Mouse (Mus musculus) midbrain, embryonic 12.5 days (tissue): Measurements from ENCODE around the gene Tmod3. TPM values are rescaled to one million over a fixed set of nuclear protein-coding genes. Genes with fewer than 3 reads are reported as not detected.

Source experiments
- ATAC-seq: fragments of 200-750 bp; cut with Nextera tagmentation; 2 replicates; pipeline ENCODE4 v1.8.0; 2017; ENCODE audit warnings: low read depth, moderate TSS enrichment, moderate library complexity; ENCODE audit not compliant: low FRiP score
- H3K27ac ChIP-seq: fragments of 300-500 bp; sonication (generic); replicated peaks from 2 replicates; pipeline ENCODE4 v1.5.1; 2016; ENCODE audit warnings: mild to moderate bottlenecking
- H3K27me3 ChIP-seq: fragments of 300-500 bp; sonication (generic); 2 replicates; pipeline ENCODE4 v1.6.1; 2016; ENCODE audit warnings: mild to moderate bottlenecking
- H3K36me3 ChIP-seq: fragments of 300-500 bp; sonication (generic); 2 replicates; pipeline ENCODE4 v1.6.1; 2016
- H3K4me1 ChIP-seq: fragments of 300-500 bp; sonication (generic); 2 replicates; pipeline ENCODE4 v1.6.1; 2016
- H3K4me2 ChIP-seq: fragments of 300-500 bp; sonication (generic); replicated peaks from 2 replicates; pipeline ENCODE4 v1.6.1; 2016; ENCODE audit warnings: mild to moderate bottlenecking, moderate library complexity
- H3K4me3 ChIP-seq: fragments of 300-500 bp; sonication (generic); 2 replicates; pipeline ENCODE4 v1.5.1; 2016; ENCODE audit warnings: mild to moderate bottlenecking
- H3K9ac ChIP-seq: fragments of 300-500 bp; sonication (generic); replicated peaks from 2 replicates; pipeline ENCODE4 v1.6.1; 2016; ENCODE audit warnings: mild to moderate bottlenecking, moderate library complexity
- H3K9me3 ChIP-seq: fragments of 300-500 bp; sonication (generic); 2 replicates; pipeline ENCODE4 v1.6.1; 2016; ENCODE audit warnings: mild to moderate bottlenecking
- WGBS: fragments of 180-500 bp; shearing (Covaris S2); methylation state at CpG from one replicate; pipeline ENCODE4 v1.1.7; 2016; 5-methylcytosine and 5-hydroxymethylcytosine counted together
- polyA plus RNA-seq: library from polyadenylated mRNA; unstranded; fragments of >200 nt; fragmentation: Nextera tagmentation; extraction: Ambion mirVana; gene quantifications from 2 replicates; pipeline ENCODE4 v1.2.1, GENCODE M21; 2016

Tmod3 gene
- polyA plus RNA-seq, 1 experiment from 2014 or later = 80.8 TPM

- Histone ChIP-seq H3K9me3 (no peaks in the 10 kb centered on the region), H3K4me3 (no peak overlapping the region), H3K27me3 (no peaks in the 10 kb centered on the region), H3K27ac (no peak overlapping the region), H3K36me3 (peaks cover 15% of the 10 kb centered on the region; the same call in 1 of the 2 replicates), H3K4me2 (no peak overlapping the region), H3K4me1 (0 out of 2 replicates have a peak, but pooled peaks cover 3% of the 10 kb centered on the region), H3K9ac (no peak overlapping the region)
- WGBS = 55% methylated on average over 8 of the region's 8 CpGs
- 0 out of 2 replicates have a peak, but pooled peaks have one; percentile 65 for ATAC-seq
Measured at GRCm38 (mm10) chr9:75479106-75479725, 80.2 kb downstream of the Tmod3 start.

- H3K36me3 ChIP-seq = peaks cover 23% of the 10 kb centered on the region
- H3K9ac ChIP-seq = no peak overlapping the region
- 82% methylated on average over 3 of the region's 3 CpGs for WGBS
- H3K4me2 ChIP-seq = no peak overlapping the region
- H3K27me3 ChIP-seq = no peaks in the 10 kb centered on the region
- no peaks in the 10 kb centered on the region for H3K9me3 ChIP-seq
- H3K27ac ChIP-seq = no peak overlapping the region
- 0 out of 2 replicates have a peak, but pooled peaks cover 3% of the 10 kb centered on the region for H3K4me1 ChIP-seq
- ATAC-seq = no peak
- no peak overlapping the region for H3K4me3 ChIP-seq
Measured at GRCm38 (mm10) chr9:75477212-75477611, 82.2 kb downstream of the Tmod3 start.

GRCm38 (mm10) chr9:75468297-75468696 lies 91.2 kb downstream of the Tmod3 start:
- H3K4me1 ChIP-seq = no peaks in the 10 kb centered on the region
- H3K4me3 ChIP-seq = no peak overlapping the region
- H3K36me3 ChIP-seq = peaks cover 67% of the 10 kb centered on the region
- no peak overlapping the region for H3K27ac ChIP-seq
- no peak overlapping the region for H3K9ac ChIP-seq
- WGBS = 83% methylated on average over 14 of the region's 14 CpGs
- no peak for ATAC-seq
- no peaks in the 10 kb centered on the region for H3K9me3 ChIP-seq
- no peak overlapping the region for H3K4me2 ChIP-seq
- H3K27me3 ChIP-seq = no peaks in the 10 kb centered on the region

GRCm38 (mm10) chr9:75467581-75467980 lies 91.9 kb downstream of the Tmod3 start:
- peaks cover 69% of the 10 kb centered on the region for H3K36me3 ChIP-seq
- 95% methylated on average over 3 of the region's 3 CpGs for WGBS
- no peak for ATAC-seq
- H3K4me1 ChIP-seq = no peaks in the 10 kb centered on the region
- H3K4me3 ChIP-seq = no peak overlapping the region
- H3K9ac ChIP-seq = no peak overlapping the region
- H3K4me2 ChIP-seq = no peak overlapping the region
- no peak overlapping the region for H3K27ac ChIP-seq
- no peaks in the 10 kb centered on the region for H3K27me3 ChIP-seq
- H3K9me3 ChIP-seq = no peaks in the 10 kb centered on the region

GRCm38 (mm10) chr9:75466641-75467040 lies 92.8 kb downstream of the Tmod3 start:
- ATAC-seq = no peak
- H3K4me2 ChIP-seq = no peak overlapping the region
- no peaks in the 10 kb centered on the region for H3K27me3 ChIP-seq
- H3K36me3 ChIP-seq = peaks cover 70% of the 10 kb centered on the region
- no peak overlapping the region for H3K9ac ChIP-seq
- 92% methylated on average over 4 of the region's 4 CpGs for whole genome bisulfite sequencing
- H3K4me1 ChIP-seq = no peaks in the 10 kb centered on the region
- no peak overlapping the region for H3K4me3 ChIP-seq
- H3K9me3 ChIP-seq = no peaks in the 10 kb centered on the region
- H3K27ac ChIP-seq = no peak overlapping the region

GRCm38 (mm10) chr9:75465856-75466255 lies 93.6 kb downstream of the Tmod3 start:
- Histone ChIP-seq H3K4me1 (no peaks in the 10 kb centered on the region), H3K9ac (no peak overlapping the region), H3K27me3 (no peaks in the 10 kb centered on the region), H3K4me3 (no peak overlapping the region), H3K4me2 (no peak overlapping the region), H3K36me3 (peaks cover 70% of the 10 kb centered on the region), H3K9me3 (no peaks in the 10 kb centered on the region), H3K27ac (no peak overlapping the region)
- WGBS = 94% methylated on average over 9 of the region's 9 CpGs
- ATAC-seq = no peak

- 80% methylated on average over 8 of the region's 8 CpGs for WGBS
- H3K36me3 ChIP-seq = peaks cover 87% of the 10 kb centered on the region
Measured at GRCm38 (mm10) chr9:75463050-75463660, 96.3 kb downstream of the Tmod3 start.

GRCm38 (mm10) chr9:75455684-75456083 lies 103.8 kb downstream of the Tmod3 start:
- Histone ChIP-seq H3K4me3 (no peak overlapping the region), H3K4me1 (no peaks in the 10 kb centered on the region), H3K9me3 (no peaks in the 10 kb centered on the region), H3K27me3 (no peaks in the 10 kb centered on the region), H3K4me2 (no peak overlapping the region), H3K9ac (no peak overlapping the region), H3K36me3 (peaks cover 96% of the 10 kb centered on the region), H3K27ac (no peak overlapping the region)
- 82% methylated on average over 10 of the region's 10 CpGs for WGBS
- no peak for ATAC-seq

More at GRCm38 (mm10) chr9:75463050-75463660, 96.3 kb downstream of the Tmod3 start:
- H3K9me3 ChIP-seq = no peaks in the 10 kb centered on the region
- H3K27me3 ChIP-seq = no peaks in the 10 kb centered on the region
- H3K4me1 ChIP-seq = no peaks in the 10 kb centered on the region
- no peak overlapping the region for H3K9ac ChIP-seq
- H3K4me2 ChIP-seq = no peak overlapping the region
- no peak overlapping the region for H3K4me3 ChIP-seq
- ATAC-seq = no peak
- H3K27ac ChIP-seq = no peak overlapping the region

GRCm38 (mm10) chr9:75453994-75454393 lies 105.5 kb downstream of the Tmod3 start:
- H3K4me2 ChIP-seq = no peak overlapping the region
- ATAC-seq = no peak
- peaks cover 93% of the 10 kb centered on the region for H3K36me3 ChIP-seq
- H3K9me3 ChIP-seq = no peaks in the 10 kb centered on the region
- H3K27ac ChIP-seq = no peak overlapping the region
- no peak overlapping the region for H3K9ac ChIP-seq
- H3K4me1 ChIP-seq = no peaks in the 10 kb centered on the region
- no peak overlapping the region for H3K4me3 ChIP-seq
- H3K27me3 ChIP-seq = no peaks in the 10 kb centered on the region
- WGBS = 96% methylated on average over 2 of the region's 2 CpGs

- no peak overlapping the region for H3K27ac ChIP-seq
- no peak overlapping the region for H3K4me3 ChIP-seq
- no peak for ATAC-seq
- H3K9ac ChIP-seq = no peak overlapping the region
- H3K4me1 ChIP-seq = peaks cover 1% of the 10 kb centered on the region; the same call in 1 of the 2 replicates
- no peaks in the 10 kb centered on the region for H3K27me3 ChIP-seq
- 84% methylated on average over 3 of the region's 3 CpGs for WGBS
- no peaks in the 10 kb centered on the region for H3K9me3 ChIP-seq
- peaks cover 77% of the 10 kb centered on the region for H3K36me3 ChIP-seq
- no peak overlapping the region for H3K4me2 ChIP-seq
Measured at GRCm38 (mm10) chr9:75448021-75448420, 111.4 kb downstream of the Tmod3 start.
